Mouse (Mus musculus) heart, embryonic 16.5 days (tissue): ENCODE results near the gene Trappc6b. TPM values are rescaled to one million over a fixed set of nuclear protein-coding genes. Genes with fewer than 3 reads are reported as not detected.

ENCODE experiments used
- ATAC-seq: fragments of 200-750 bp; cut with Nextera tagmentation; replicated peaks from 2 replicates; pipeline ENCODE4 v1.8.0; 2017; ENCODE audit warnings: moderate number of reproducible peaks; ENCODE audit not compliant: insufficient read depth, low FRiP score; ENCODE audit errors: extremely low read depth
- H3K27ac ChIP-seq: fragments of 300-500 bp; sonication (generic); 2 replicates; pipeline ENCODE4 v1.5.1; 2014; ENCODE audit warnings: mild to moderate bottlenecking, low read length, control low read depth, moderate library complexity
- H3K27me3 ChIP-seq: fragments of 300-500 bp; sonication (generic); 2 replicates; pipeline ENCODE4 v1.6.1; 2014; ENCODE audit warnings: low read length, mixed read lengths; ENCODE audit not compliant: control insufficient read depth, insufficient read depth
- H3K36me3 ChIP-seq: fragments of 300-500 bp; sonication (generic); 2 replicates; pipeline ENCODE4 v1.6.1; 2014; ENCODE audit not compliant: control insufficient read depth, insufficient read depth
- H3K4me1 ChIP-seq: fragments of 300-500 bp; sonication (generic); 2 replicates; pipeline ENCODE4 v1.6.1; 2014; ENCODE audit warnings: low read length, mixed read lengths; ENCODE audit not compliant: control insufficient read depth, insufficient read depth
- H3K4me2 ChIP-seq: fragments of 300-500 bp; sonication (generic); 2 replicates; pipeline ENCODE4 v1.6.1; 2014; ENCODE audit warnings: low read depth, mild to moderate bottlenecking, control low read depth, low read length
- H3K4me3 ChIP-seq: fragments of 300-500 bp; sonication (generic); 2 replicates; pipeline ENCODE4 v1.5.1; 2014; ENCODE audit warnings: mild to moderate bottlenecking, control low read depth, low read length
- H3K9ac ChIP-seq: fragments of 300-500 bp; sonication (generic); 2 replicates; pipeline ENCODE4 v1.6.1; 2014; ENCODE audit warnings: low read length, control low read depth
- H3K9me3 ChIP-seq: fragments of 300-500 bp; sonication (generic); replicated peaks from 2 replicates; pipeline ENCODE4 v1.6.1; 2016; ENCODE audit warnings: low read length; ENCODE audit not compliant: control insufficient read depth
- WGBS: fragments of 180-500 bp; shearing (Covaris S2); extraction: QIAGEN DNeasy Blood & Tissue Kit; methylation state at CpG from one replicate; pipeline ENCODE4 v1.1.7; 2014; 5-methylcytosine and 5-hydroxymethylcytosine counted together
- polyA plus RNA-seq: library from polyadenylated mRNA; unstranded; fragments of >200 nt; fragmentation: Nextera tagmentation; extraction: Ambion mirVana; gene quantifications from 2 replicates; pipeline ENCODE4 v1.2.1, GENCODE M21; 2015

The Trappc6b gene
- polyA plus RNA-seq, 1 experiment from 2014 or later = 110 TPM

- peaks cover 3% of the 10 kb centered on the region; the same call in 1 of the 2 replicates for H3K36me3 ChIP-seq
- peaks cover 28% of the 10 kb centered on the region for H3K4me1 ChIP-seq
- no peaks in the 10 kb centered on the region for H3K27me3 ChIP-seq
- H3K4me3 ChIP-seq = peak within 1 kb of the TSS; percentile 93
- peak within 1 kb of the TSS; percentile 93 for H3K4me2 ChIP-seq
- H3K27ac ChIP-seq = peak within 1 kb of the TSS; percentile 93
- no peaks in the 10 kb centered on the region for H3K9me3 ChIP-seq
- ATAC-seq = peak; percentile 95
- H3K9ac ChIP-seq = peak within 1 kb of the TSS; percentile 94
- under 1% methylated on average over 48 of the region's 48 CpGs for WGBS
These were observed 49.2 kb downstream of the Trappc6b start, which contains the start of gene Sec23a for GRCm38 (mm10) chr12:59011844-59012709. TSS of gene Sec23a (minus strand) at chr12:59012017.

GRCm38 (mm10) chr12:59011275-59011843 is 49.9 kb downstream of the Trappc6b start:
- Histone ChIP-seq H3K4me3 (peak overlapping the region; percentile 93), H3K27me3 (no peaks in the 10 kb centered on the region), H3K36me3 (peaks cover 7% of the 10 kb centered on the region), H3K4me2 (peak overlapping the region; percentile 89), H3K9me3 (no peaks in the 10 kb centered on the region), H3K9ac (peak overlapping the region; percentile 94), H3K27ac (peak overlapping the region; percentile 93), H3K4me1 (peaks cover 28% of the 10 kb centered on the region)
- ATAC-seq = peak; percentile 8
- WGBS = under 1% methylated on average over 25 of the region's 25 CpGs

- WGBS = 57% methylated on average over 2 of the region's 2 CpGs
- Histone ChIP-seq H3K4me2 (peak overlapping the region; percentile 89), H3K9me3 (no peaks in the 10 kb centered on the region), H3K27me3 (no peaks in the 10 kb centered on the region), H3K9ac (no peak overlapping the region; the same call in 1 of the 2 replicates), H3K4me3 (peak overlapping the region; percentile 93), H3K4me1 (peaks cover 28% of the 10 kb centered on the region), H3K36me3 (peaks cover 7% of the 10 kb centered on the region), H3K27ac (no peak overlapping the region)
- no peak for ATAC-seq
These were observed 50.8 kb downstream of the Trappc6b start for GRCm38 (mm10) chr12:59010482-59010881.

Other genes with a start within 250 kb of the Trappc6b start
- 55.5 and 63.7 TPM in 2 replicates for gene Sec23a, start 49.5 kb downstream of the Trappc6b start, polyA plus RNA-seq
- gene Gemin2, start 48.1 kb downstream of the Trappc6b start, polyA plus RNA-seq = 21.5 and 21.9 TPM in 2 replicates
- gene Pnn, start 5.4 kb upstream of the Trappc6b start, polyA plus RNA-seq = 61.6 and 76.5 TPM in 2 replicates
- 43.0 and 63.6 TPM in 2 replicates for gene Mia2, start 34.3 kb upstream of the Trappc6b start, polyA plus RNA-seq
- 4.1 and 4.7 TPM in 2 replicates for gene Fbxo33, start 158.3 kb upstream of the Trappc6b start, polyA plus RNA-seq